Mouse (Mus musculus): ENCODE measurements around the gene Olfr71. TPM values are rescaled to one million over a fixed set of nuclear protein-coding genes. Genes with fewer than 3 reads are reported as not detected.

Olfr71 gene
- polyA plus RNA-seq, 1 experiment = not detected

DNA sequence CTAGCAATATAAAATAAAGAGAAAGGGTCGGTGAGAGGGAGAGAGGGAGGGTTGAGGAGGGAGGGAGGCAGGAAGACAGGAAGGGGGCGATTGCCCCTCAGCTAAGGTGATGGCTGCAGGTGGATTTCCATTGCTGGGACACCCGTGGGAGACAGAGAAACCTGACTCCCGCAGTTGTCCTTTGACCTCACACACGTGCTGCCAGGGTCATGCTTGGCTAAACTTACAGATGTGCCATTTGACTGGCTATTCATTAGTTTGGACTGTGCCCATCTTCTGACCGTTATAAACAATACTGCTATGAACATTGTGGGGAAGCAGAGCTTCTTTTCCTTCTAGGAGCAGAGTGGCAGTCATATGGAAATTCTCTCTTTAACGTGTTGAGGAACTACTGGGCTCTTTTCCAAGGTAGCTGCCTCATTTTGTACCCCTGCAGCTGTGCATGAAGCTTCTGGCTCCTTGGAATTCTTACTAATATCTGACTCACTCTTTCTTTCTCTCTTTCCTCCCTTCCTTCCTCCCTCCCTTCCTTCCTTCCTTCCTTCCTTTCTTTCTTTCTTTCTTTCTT, 3.7 kb upstream of the Olfr71 start:
- Histone ChIP-seq H3K4me1 (ENCODE audit: control insufficient read depth, insufficient read depth, insufficient read length, low read length) (no peaks in the 10 kb centered on the region), H3K27ac (ENCODE audit: insufficient read depth, low read depth, low read length) (no peak overlapping the region), H3K4me3 (ENCODE audit: low read depth, low read length) (no peak overlapping the region), H3K27me3 (ENCODE audit: control insufficient read depth, insufficient read depth, low read length) (no peaks in the 10 kb centered on the region), H3K36me3 (ENCODE audit: control insufficient read depth, insufficient read depth, low read length) (no peaks in the 10 kb centered on the region)
- 28% methylated on average over 7 of the region's 7 CpGs for WGBS
- TF ChIP-seq POLR2A (IDR thresholded peaks at IDR 0.05; ENCODE audit: low read depth, low read length) (no peak), CTCF (IDR thresholded peaks at IDR 0.05; ENCODE audit: extremely low read depth, insufficient read length, insufficient replicate concordance, low read depth, low read length) (no peak)

DNA sequence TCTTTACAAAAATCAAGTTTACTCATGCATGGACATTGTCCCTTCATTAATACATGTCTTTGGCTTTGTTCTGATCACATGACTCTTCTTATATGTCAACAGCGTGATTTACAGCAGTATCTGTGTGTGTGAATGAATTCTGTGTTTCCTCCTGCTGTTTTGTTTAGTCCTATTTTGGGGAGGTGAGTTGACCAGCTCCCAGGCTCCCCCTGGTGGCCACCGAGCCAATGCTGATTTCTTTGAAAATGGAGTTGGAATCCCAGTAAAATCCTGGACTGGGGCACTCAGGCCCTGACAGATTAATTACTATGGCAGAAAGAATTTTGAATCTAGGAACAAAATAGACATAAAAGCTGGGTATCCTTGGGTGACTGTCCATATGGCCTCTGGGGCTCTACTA, 1.8 kb upstream of the Olfr71 start:
- H3K36me3 ChIP-seq (ENCODE audit: control insufficient read depth, insufficient read depth, low read length) = no peaks in the 10 kb centered on the region
- WGBS = 0% methylated on average over 2 of the region's 2 CpGs
- H3K4me1 ChIP-seq (ENCODE audit: control insufficient read depth, insufficient read depth, insufficient read length, low read length) = no peaks in the 10 kb centered on the region
- peak; percentile 96; the same call in 1 of the 2 replicates for TF ChIP-seq CTCF (IDR thresholded peaks at IDR 0.05; ENCODE audit: extremely low read depth, insufficient read length, insufficient replicate concordance, low read depth, low read length)
- no peak for TF ChIP-seq POLR2A (IDR thresholded peaks at IDR 0.05; ENCODE audit: low read depth, low read length)
- no peak overlapping the region for H3K27ac ChIP-seq (ENCODE audit: insufficient read depth, low read depth, low read length)
- no peaks in the 10 kb centered on the region for H3K27me3 ChIP-seq (ENCODE audit: control insufficient read depth, insufficient read depth, low read length)
- no peak overlapping the region for H3K4me3 ChIP-seq (ENCODE audit: low read depth, low read length)

GRCm38 (mm10) chr4:43705991-43706390, 4.1 kb downstream of the Olfr71 start:
- Histone ChIP-seq H3K27me3 (ENCODE audit: control insufficient read depth, insufficient read depth, low read length) (no peaks in the 10 kb centered on the region), H3K36me3 (ENCODE audit: control insufficient read depth, insufficient read depth, low read length) (no peaks in the 10 kb centered on the region), H3K27ac (ENCODE audit: insufficient read depth, low read depth, low read length) (no peak overlapping the region), H3K4me1 (ENCODE audit: control insufficient read depth, insufficient read depth, insufficient read length, low read length) (no peaks in the 10 kb centered on the region), H3K4me3 (ENCODE audit: low read depth, low read length) (no peak overlapping the region)
- TF ChIP-seq POLR2A (IDR thresholded peaks at IDR 0.05; ENCODE audit: low read depth, low read length) (no peak), CTCF (IDR thresholded peaks at IDR 0.05; ENCODE audit: extremely low read depth, insufficient read length, insufficient replicate concordance, low read depth, low read length) (no peak)
- 70% methylated on average over 13 of the region's 13 CpGs for WGBS

GRCm38 (mm10) chr4:43703851-43704250, 6.2 kb downstream of the Olfr71 start:
- Histone ChIP-seq H3K27me3 (ENCODE audit: control insufficient read depth, insufficient read depth, low read length) (no peaks in the 10 kb centered on the region), H3K4me3 (ENCODE audit: low read depth, low read length) (no peak overlapping the region), H3K27ac (ENCODE audit: insufficient read depth, low read depth, low read length) (no peak overlapping the region), H3K36me3 (ENCODE audit: control insufficient read depth, insufficient read depth, low read length) (no peaks in the 10 kb centered on the region), H3K4me1 (ENCODE audit: control insufficient read depth, insufficient read depth, insufficient read length, low read length) (no peaks in the 10 kb centered on the region)
- TF ChIP-seq POLR2A (IDR thresholded peaks at IDR 0.05; ENCODE audit: low read depth, low read length) (no peak), CTCF (IDR thresholded peaks at IDR 0.05; ENCODE audit: extremely low read depth, insufficient read length, insufficient replicate concordance, low read depth, low read length) (no peak)
- WGBS = 70% methylated on average over 8 of the region's 8 CpGs

DNA sequence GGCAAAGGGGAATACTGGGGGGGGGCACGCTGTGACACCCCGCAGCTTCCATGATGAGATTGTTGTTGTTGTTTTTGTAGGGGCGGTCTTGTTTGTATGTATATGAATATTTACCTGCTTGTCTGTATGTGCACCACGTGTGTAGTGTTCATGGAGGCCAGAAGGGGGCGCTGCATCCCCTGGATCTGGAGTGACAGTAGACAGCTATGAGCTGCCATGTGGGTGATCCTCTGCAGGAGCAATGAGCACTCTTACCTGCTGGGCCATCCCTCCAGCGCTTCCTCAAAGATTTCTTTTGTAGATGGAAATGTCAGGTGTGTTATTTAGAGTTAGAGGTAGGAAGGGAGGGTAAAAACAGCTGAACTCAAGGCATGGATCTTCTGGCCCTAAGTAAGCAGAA, 6.6 kb downstream of the Olfr71 start:
- TF ChIP-seq POLR2A (IDR thresholded peaks at IDR 0.05; ENCODE audit: low read depth, low read length) = no peak
- TF ChIP-seq CTCF (IDR thresholded peaks at IDR 0.05; ENCODE audit: extremely low read depth, insufficient read length, insufficient replicate concordance, low read depth, low read length) = peak; percentile 30; the same call in 1 of the 2 replicates
- no peaks in the 10 kb centered on the region for H3K36me3 ChIP-seq (ENCODE audit: control insufficient read depth, insufficient read depth, low read length)
- H3K4me3 ChIP-seq (ENCODE audit: low read depth, low read length) = no peak overlapping the region
- H3K4me1 ChIP-seq (ENCODE audit: control insufficient read depth, insufficient read depth, insufficient read length, low read length) = no peaks in the 10 kb centered on the region
- 73% methylated on average over 6 of the region's 6 CpGs for WGBS
- H3K27ac ChIP-seq (ENCODE audit: insufficient read depth, low read depth, low read length) = no peak overlapping the region
- H3K27me3 ChIP-seq (ENCODE audit: control insufficient read depth, insufficient read depth, low read length) = no peaks in the 10 kb centered on the region

GRCm38 (mm10) chr4:43700707-43701106, 9.3 kb downstream of the Olfr71 start, which contains the start of gene Olfr70:
TSS of gene Olfr70 (minus strand) at chr4:43700807.
- Histone ChIP-seq H3K36me3 (ENCODE audit: control insufficient read depth, insufficient read depth, low read length) (no peaks in the 10 kb centered on the region), H3K27ac (ENCODE audit: insufficient read depth, low read depth, low read length) (no peak within 1 kb of the TSS), H3K4me1 (ENCODE audit: control insufficient read depth, insufficient read depth, insufficient read length, low read length) (no peaks in the 10 kb centered on the region), H3K4me3 (ENCODE audit: low read depth, low read length) (no peak within 1 kb of the TSS), H3K27me3 (ENCODE audit: control insufficient read depth, insufficient read depth, low read length) (no peaks in the 10 kb centered on the region)
- TF ChIP-seq POLR2A (IDR thresholded peaks at IDR 0.05; ENCODE audit: low read depth, low read length) = no peak
- no peak for TF ChIP-seq CTCF (IDR thresholded peaks at IDR 0.05; ENCODE audit: extremely low read depth, insufficient read length, insufficient replicate concordance, low read depth, low read length)
- 75% methylated on average over 6 of the region's 6 CpGs for WGBS

DNA sequence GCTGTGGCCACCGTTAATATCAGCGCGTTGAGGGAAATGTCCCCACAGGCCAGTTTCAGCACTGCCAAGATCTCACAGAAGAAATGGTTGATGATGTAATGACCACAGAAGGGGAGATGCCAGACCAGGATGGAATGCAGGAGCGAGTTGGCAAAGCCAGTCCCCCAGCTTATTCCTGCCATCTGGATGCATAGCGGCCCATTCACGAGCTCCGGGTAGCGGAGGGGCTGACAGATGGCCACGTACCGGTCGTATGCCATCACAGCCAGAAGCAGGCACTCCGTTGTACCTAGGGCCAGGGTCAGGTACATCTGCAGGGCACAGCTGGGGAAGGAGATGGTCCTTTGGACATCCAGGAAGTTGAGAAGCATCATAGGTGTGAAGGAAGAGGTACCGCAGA, 13.5 kb downstream of the Olfr71 start:
- Histone ChIP-seq H3K4me1 (ENCODE audit: control insufficient read depth, insufficient read depth, insufficient read length, low read length) (peaks cover 5% of the 10 kb centered on the region), H3K27me3 (ENCODE audit: control insufficient read depth, insufficient read depth, low read length) (no peaks in the 10 kb centered on the region), H3K4me3 (ENCODE audit: low read depth, low read length) (no peak overlapping the region), H3K36me3 (ENCODE audit: control insufficient read depth, insufficient read depth, low read length) (no peaks in the 10 kb centered on the region), H3K27ac (ENCODE audit: insufficient read depth, low read depth, low read length) (no peak overlapping the region)
- TF ChIP-seq CTCF (IDR thresholded peaks at IDR 0.05; ENCODE audit: extremely low read depth, insufficient read length, insufficient replicate concordance, low read depth, low read length) (no peak), POLR2A (IDR thresholded peaks at IDR 0.05; ENCODE audit: low read depth, low read length) (no peak)
- WGBS = 93% methylated on average over 13 of the region's 13 CpGs

All from small intestine, adult 2 months (tissue).